Mouse (Mus musculus): ENCODE measurements at regions not wholly inside any gene's neighbourhood (a gene's known extent, or its start where the extent isn't known, plus 50 kb on each side); places are given as distances from the start of the nearest gene placed in this dataset.

GRCm38 (mm10) chr7:138746616-138747015 is 99.3 kb upstream of the Ppp2r2d start:
- TF ChIP-seq POLR2A (IDR thresholded peaks at IDR 0.05; ENCODE audit: low read depth, low read length), result no peak
- TF ChIP-seq CTCF (IDR thresholded peaks at IDR 0.05; ENCODE audit: extremely low read depth, insufficient read length, insufficient replicate concordance, low read depth, low read length), result no peak

All from small intestine, adult 2 months (tissue).